Mouse (Mus musculus): ENCODE data around the gene Cuedc1.
A peak's percentile ranks its signal among the peaks of the same experiment; 100 is the strongest.

- TF ChIP-seq CTCF (IDR thresholded peaks at IDR 0.05; ENCODE audit: low read depth, low read length) (no peak), POLR2A (IDR thresholded peaks at IDR 0.05; ENCODE audit: insufficient read depth, low read length) (no peak), EP300 (IDR thresholded peaks at IDR 0.05; ENCODE audit: insufficient read depth, low read depth, low read length) (0 out of 2 replicates have a peak, but pooled peaks have one; percentile 15)
Observed at GRCm38 (mm10) chr11:88114871-88115301, 17.0 kb downstream of the Cuedc1 start.
